Mouse (Mus musculus) ES-Bruce4 (cell line): ENCODE data around the gene Clasp1.
A peak's percentile ranks its signal among the peaks of the same experiment; 100 is the strongest.

Experiments used
- CTCF ChIP-seq: IDR thresholded peaks from one replicate; pipeline ENCODE4 v1.8.1; 2011; ENCODE audit warnings: low read depth, low read length
- EP300 ChIP-seq: IDR thresholded peaks from 2 replicates; pipeline ENCODE4 v1.6.1; 2011; ENCODE audit warnings: low read depth, low read length; ENCODE audit not compliant: insufficient read depth
- POLR2A ChIP-seq: IDR thresholded peaks from one replicate; pipeline ENCODE4 v1.8.1; 2011; ENCODE audit warnings: low read length; ENCODE audit not compliant: insufficient read depth

DNA sequence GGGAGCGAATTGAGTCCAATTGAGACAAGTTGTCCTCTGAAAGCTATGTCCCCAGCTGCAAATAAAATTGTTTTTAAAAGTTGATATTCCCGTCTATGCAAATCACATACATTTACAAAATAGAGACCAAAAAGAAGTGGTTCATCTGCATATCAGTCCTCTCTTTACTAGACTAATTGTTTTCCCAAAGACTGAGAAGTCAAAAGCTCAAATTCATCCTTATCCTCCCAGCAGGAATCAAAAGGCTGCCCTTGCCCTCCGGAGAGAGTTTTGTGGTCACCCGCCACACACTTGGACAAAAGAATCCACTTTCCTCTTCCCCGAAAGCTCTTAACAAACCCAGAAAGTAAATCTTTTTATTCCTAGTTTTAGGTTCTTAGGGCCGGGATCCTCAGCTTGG is 236.6 kb downstream of the Clasp1 start:
- TF ChIP-seq CTCF, result no peak
- peak; percentile 65; the same call in 1 of the 2 replicates for TF ChIP-seq EP300
- TF ChIP-seq POLR2A, result no peak
